Mouse (Mus musculus) G1E (cell line): ENCODE measurements around the gene Scmh1.

Experiments used
- CTCF ChIP-seq: IDR thresholded peaks from 2 replicates; pipeline ENCODE4 v1.5.1; 2012; ENCODE audit warnings: low read depth, low read length, inconsistent platforms, mixed read lengths
- GATA1 ChIP-seq: IDR thresholded peaks from 2 replicates; pipeline ENCODE4 v1.6.1; 2012; ENCODE audit warnings: borderline replicate concordance, low read length, inconsistent platforms, mixed read lengths
- GATA2 ChIP-seq: IDR thresholded peaks from 2 replicates; pipeline ENCODE4 v1.6.1; 2012; ENCODE audit warnings: low read depth, low read length, inconsistent platforms, borderline replicate concordance

DNA sequence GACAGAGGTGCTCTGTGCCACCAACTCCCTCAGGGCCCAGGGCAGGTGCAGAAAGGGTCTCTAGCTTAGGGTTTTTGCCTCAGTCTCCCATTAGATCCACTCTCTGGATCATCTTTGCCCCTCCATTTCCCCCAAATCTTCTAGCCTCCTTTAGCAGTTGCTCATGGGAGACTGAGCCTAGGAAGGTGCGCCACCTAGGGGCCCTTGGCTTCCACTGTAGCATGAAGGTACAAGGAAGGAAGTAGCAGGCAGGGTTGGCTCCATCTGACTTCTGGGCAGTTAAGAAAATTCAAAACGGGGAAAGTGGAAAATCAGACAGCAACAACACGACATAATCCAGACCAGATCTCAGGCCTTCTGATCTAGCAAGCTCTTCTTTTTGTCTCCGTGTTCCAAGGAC, 36.4 kb upstream of the Scmh1 start:
- TF ChIP-seq CTCF = no peak
- TF ChIP-seq GATA1 = no peak
- TF ChIP-seq GATA2 = no peak
